Mouse (Mus musculus) hindbrain, embryonic 13.5 days (tissue): ENCODE data around the gene Tmem62. TPM values are rescaled to one million over a fixed set of nuclear protein-coding genes. Genes with fewer than 3 reads are reported as not detected.

Experiments
- ATAC-seq: fragments of 200-750 bp; cut with Nextera tagmentation; 2 replicates; pipeline ENCODE4 v1.8.0; 2017; ENCODE audit warnings: moderate TSS enrichment; ENCODE audit not compliant: low FRiP score
- H3K27ac ChIP-seq: fragments of 300-500 bp; sonication (generic); 2 replicates; pipeline ENCODE4 v1.5.1; 2015; ENCODE audit warnings: inconsistent platforms, mild to moderate bottlenecking, moderate library complexity
- H3K27me3 ChIP-seq: fragments of 300-500 bp; sonication (generic); 2 replicates; pipeline ENCODE4 v1.6.1; 2015; ENCODE audit warnings: mild to moderate bottlenecking, inconsistent platforms
- H3K36me3 ChIP-seq: fragments of 300-500 bp; sonication (generic); 2 replicates; pipeline ENCODE4 v1.6.1; 2015; ENCODE audit warnings: mild to moderate bottlenecking, inconsistent platforms
- H3K4me1 ChIP-seq: fragments of 300-500 bp; sonication (generic); replicated peaks from 2 replicates; pipeline ENCODE4 v1.6.1; 2015; ENCODE audit warnings: inconsistent platforms
- H3K4me2 ChIP-seq: fragments of 300-500 bp; sonication (generic); 2 replicates; pipeline ENCODE4 v1.6.1; 2015; ENCODE audit warnings: inconsistent platforms, mild to moderate bottlenecking, moderate library complexity
- H3K4me3 ChIP-seq: fragments of 300-500 bp; sonication (generic); 2 replicates; pipeline ENCODE4 v1.5.1; 2015; ENCODE audit warnings: mild to moderate bottlenecking, inconsistent platforms
- H3K9ac ChIP-seq: fragments of 300-500 bp; sonication (generic); 2 replicates; pipeline ENCODE4 v1.6.1; 2015; ENCODE audit warnings: mild to moderate bottlenecking, inconsistent platforms
- H3K9me3 ChIP-seq: fragments of 300-500 bp; sonication (generic); 2 replicates; pipeline ENCODE4 v1.6.1; 2016; ENCODE audit warnings: inconsistent platforms
- WGBS: fragments of 180-500 bp; shearing (Covaris S2); methylation state at CpG from one replicate; pipeline ENCODE4 v1.1.7; 2015; 5-methylcytosine and 5-hydroxymethylcytosine counted together
- polyA plus RNA-seq: library from polyadenylated mRNA; unstranded; fragments of >200 nt; fragmentation: Nextera tagmentation; extraction: Ambion mirVana; gene quantifications from 2 replicates; pipeline ENCODE4 v1.2.1, GENCODE M21; 2015

Tmem62 gene
- 9.6 and 11.1 TPM in 2 replicates for polyA plus RNA-seq

GRCm38 (mm10) chr2:120976990-120977925 lies at the start of gene Tmem62:
Gene Tmem62, plus strand, starts transcription at chr2:120977017.
- 1% methylated on average over 64 of the region's 71 CpGs for WGBS
- H3K4me3 ChIP-seq: peak within 1 kb of the TSS; percentile 81
- 0 out of 2 replicates have a peak, but pooled peaks cover 3% of the 10 kb centered on the region for H3K27me3 ChIP-seq
- H3K27ac ChIP-seq: peak within 1 kb of the TSS; percentile 89
- no peaks in the 10 kb centered on the region for H3K9me3 ChIP-seq
- ATAC-seq: peak; percentile 68
- H3K9ac ChIP-seq: peak within 1 kb of the TSS; percentile 90
- H3K36me3 ChIP-seq: peaks cover 9% of the 10 kb centered on the region
- H3K4me1 ChIP-seq: peaks cover 11% of the 10 kb centered on the region
- H3K4me2 ChIP-seq: peak within 1 kb of the TSS; percentile 86

DNA sequence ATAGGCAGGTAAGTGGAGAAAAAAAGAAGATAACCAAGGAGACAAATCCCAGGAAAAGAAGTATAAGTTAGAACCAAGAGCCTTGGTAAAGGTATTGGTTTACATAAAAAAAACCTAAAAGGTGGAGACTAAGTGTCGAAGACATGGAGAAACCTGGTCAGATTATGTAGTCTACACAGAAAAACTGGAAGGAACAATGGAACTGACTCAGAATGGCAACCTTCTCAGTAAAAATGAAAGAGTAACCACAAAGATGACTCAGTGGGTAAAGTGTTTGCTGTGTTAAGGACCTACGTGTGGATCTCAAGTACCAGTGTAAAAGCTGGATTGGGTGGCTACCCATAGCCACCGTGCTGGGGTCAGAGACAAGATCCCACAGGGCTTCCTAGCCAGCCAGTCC lies 43.8 kb upstream of the Tmem62 start:
- H3K9ac ChIP-seq: no peak overlapping the region
- no peak overlapping the region for H3K4me2 ChIP-seq
- H3K36me3 ChIP-seq: peaks cover 71% of the 10 kb centered on the region
- 98% methylated on average over 3 of the region's 3 CpGs for WGBS
- H3K4me3 ChIP-seq: no peak overlapping the region
- H3K9me3 ChIP-seq: no peaks in the 10 kb centered on the region
- ATAC-seq: no peak
- H3K27me3 ChIP-seq: no peaks in the 10 kb centered on the region
- H3K27ac ChIP-seq: no peak overlapping the region
- no peaks in the 10 kb centered on the region for H3K4me1 ChIP-seq

GRCm38 (mm10) chr2:120951208-120951607 lies 25.6 kb upstream of the Tmem62 start:
- no peak for ATAC-seq

GRCm38 (mm10) chr2:120952176-120952938 lies 24.5 kb upstream of the Tmem62 start:
- WGBS: 78% methylated on average over 2 of the region's 2 CpGs
- no peak overlapping the region for H3K4me2 ChIP-seq
- no peaks in the 10 kb centered on the region for H3K4me1 ChIP-seq
- no peak overlapping the region for H3K27ac ChIP-seq
- H3K9ac ChIP-seq: no peak overlapping the region
- no peak overlapping the region for H3K4me3 ChIP-seq
- ATAC-seq: no peak
- peaks cover 55% of the 10 kb centered on the region for H3K36me3 ChIP-seq
- no peaks in the 10 kb centered on the region for H3K27me3 ChIP-seq
- no peaks in the 10 kb centered on the region for H3K9me3 ChIP-seq

More at GRCm38 (mm10) chr2:120951208-120951607, 25.6 kb upstream of the Tmem62 start:
- Histone ChIP-seq H3K27ac (no peak overlapping the region), H3K9me3 (no peaks in the 10 kb centered on the region), H3K4me3 (no peak overlapping the region), H3K27me3 (no peaks in the 10 kb centered on the region), H3K36me3 (peaks cover 64% of the 10 kb centered on the region), H3K4me2 (no peak overlapping the region), H3K4me1 (no peaks in the 10 kb centered on the region), H3K9ac (no peak overlapping the region)
- 89% methylated on average over 5 of the region's 5 CpGs for WGBS

DNA sequence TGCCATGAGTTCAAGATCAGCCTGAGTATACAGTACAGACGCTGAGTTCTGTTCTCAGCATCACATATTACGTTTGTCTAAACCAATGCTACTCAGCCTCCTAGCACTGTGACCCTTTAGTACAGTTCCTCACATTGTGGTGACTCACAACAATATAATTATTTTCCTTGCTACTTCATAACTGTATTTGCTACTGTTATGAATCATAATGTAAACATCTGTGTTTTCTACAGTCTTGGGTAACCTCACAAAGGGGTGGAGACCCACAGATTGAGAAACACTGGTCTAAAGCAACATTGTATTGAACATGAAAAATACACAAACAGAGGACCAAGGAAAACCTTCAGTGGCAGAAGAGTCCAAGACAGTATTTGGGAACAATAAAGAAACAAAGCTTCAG lies 17.5 kb upstream of the Tmem62 start:
- Histone ChIP-seq H3K36me3 (peaks cover 30% of the 10 kb centered on the region), H3K4me1 (no peaks in the 10 kb centered on the region), H3K4me3 (no peak overlapping the region), H3K9ac (no peak overlapping the region), H3K27me3 (no peaks in the 10 kb centered on the region), H3K9me3 (no peaks in the 10 kb centered on the region), H3K27ac (no peak overlapping the region), H3K4me2 (no peak overlapping the region)
- ATAC-seq: no peak
- 98% methylated on average over 2 of the region's 2 CpGs for WGBS

GRCm38 (mm10) chr2:120959827-120960226 lies 17.0 kb upstream of the Tmem62 start:
- Histone ChIP-seq H3K9me3 (no peaks in the 10 kb centered on the region), H3K9ac (no peak overlapping the region), H3K27me3 (no peaks in the 10 kb centered on the region), H3K27ac (no peak overlapping the region), H3K4me2 (no peak overlapping the region), H3K4me1 (no peaks in the 10 kb centered on the region), H3K36me3 (peaks cover 25% of the 10 kb centered on the region), H3K4me3 (no peak overlapping the region)
- whole genome bisulfite sequencing: 96% methylated on average over 5 of the region's 5 CpGs
- ATAC-seq: no peak

- H3K4me1 ChIP-seq: no peaks in the 10 kb centered on the region
- H3K4me3 ChIP-seq: no peak overlapping the region
- H3K9me3 ChIP-seq: no peaks in the 10 kb centered on the region
- WGBS: 87% methylated on average over 1 of the region's 1 CpGs
- no peak overlapping the region for H3K9ac ChIP-seq
- ATAC-seq: no peak
- H3K36me3 ChIP-seq: peaks cover 22% of the 10 kb centered on the region
- H3K27me3 ChIP-seq: no peaks in the 10 kb centered on the region
- no peak overlapping the region for H3K4me2 ChIP-seq
- no peak overlapping the region for H3K27ac ChIP-seq
Observed at GRCm38 (mm10) chr2:120960261-120960660, 16.6 kb upstream of the Tmem62 start.

DNA sequence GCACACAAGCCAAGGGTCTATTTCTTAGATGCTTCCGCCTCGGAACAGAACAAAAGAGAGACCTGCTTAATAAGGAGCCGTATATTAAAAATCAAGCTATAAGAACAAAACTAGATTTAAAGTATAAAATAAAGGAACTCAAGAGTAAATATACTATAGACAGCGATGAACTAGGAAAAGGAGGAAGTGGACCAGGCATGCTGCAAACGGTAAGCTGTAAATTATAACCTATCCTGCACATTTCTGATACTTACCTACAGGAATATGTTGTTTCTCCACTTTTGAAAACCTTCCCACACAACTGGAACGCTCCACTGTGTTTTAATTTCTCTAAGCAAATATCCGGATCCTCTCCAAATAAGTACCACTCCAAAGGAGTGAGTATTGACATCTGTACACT lies 13.7 kb upstream of the Tmem62 start:
- no peak overlapping the region for H3K9ac ChIP-seq
- ATAC-seq: no peak
- no peak overlapping the region for H3K27ac ChIP-seq
- H3K36me3 ChIP-seq: peaks cover 18% of the 10 kb centered on the region
- peaks cover 7% of the 10 kb centered on the region for H3K4me1 ChIP-seq
- no peak overlapping the region for H3K4me2 ChIP-seq
- WGBS: 95% methylated on average over 7 of the region's 7 CpGs
- no peaks in the 10 kb centered on the region for H3K9me3 ChIP-seq
- H3K4me3 ChIP-seq: no peak overlapping the region
- H3K27me3 ChIP-seq: no peaks in the 10 kb centered on the region

GRCm38 (mm10) chr2:120965486-120965885 lies 11.3 kb upstream of the Tmem62 start:
- peaks cover 22% of the 10 kb centered on the region for H3K4me1 ChIP-seq
- WGBS: 94% methylated on average over 3 of the region's 3 CpGs
- no peak overlapping the region for H3K4me2 ChIP-seq
- H3K9ac ChIP-seq: no peak overlapping the region
- H3K27me3 ChIP-seq: no peaks in the 10 kb centered on the region
- no peak for ATAC-seq
- no peaks in the 10 kb centered on the region for H3K9me3 ChIP-seq
- no peak overlapping the region for H3K4me3 ChIP-seq
- no peak overlapping the region for H3K27ac ChIP-seq
- peaks cover 6% of the 10 kb centered on the region for H3K36me3 ChIP-seq

DNA sequence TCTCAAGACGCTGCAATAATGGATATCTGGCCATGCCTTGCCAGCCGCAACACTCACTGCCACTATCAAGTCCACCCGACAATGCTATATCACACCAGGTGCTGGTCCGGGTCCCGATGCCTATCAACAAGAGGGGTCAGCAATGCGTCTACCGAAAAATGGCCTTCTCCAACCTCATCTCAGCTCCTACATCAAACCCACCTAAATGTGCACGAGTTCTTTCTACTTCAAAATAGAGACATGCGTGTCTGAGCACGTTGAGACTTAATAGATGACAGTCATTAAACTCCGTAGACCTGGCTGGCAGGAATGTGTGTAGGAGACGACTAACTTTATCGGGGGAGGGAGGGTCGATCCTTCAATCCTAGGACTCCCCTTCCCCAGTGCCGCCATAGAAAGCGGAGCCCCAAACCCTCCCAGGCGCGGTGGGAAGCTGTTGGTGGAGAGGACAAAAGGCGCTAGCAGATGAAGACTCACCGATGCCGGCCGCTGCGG lies 6.7 kb upstream of the Tmem62 start:
- Histone ChIP-seq H3K27ac (peak overlapping the region; percentile 90), H3K4me2 (peak overlapping the region; percentile 77), H3K27me3 (0 out of 2 replicates have a peak, but pooled peaks cover 3% of the 10 kb centered on the region), H3K36me3 (no peaks in the 10 kb centered on the region; the same call in 1 of the 2 replicates), H3K9ac (peak overlapping the region; percentile 85), H3K4me3 (peak overlapping the region; percentile 79), H3K4me1 (peaks cover 34% of the 10 kb centered on the region), H3K9me3 (no peaks in the 10 kb centered on the region)
- under 1% methylated on average over 21 of the region's 23 CpGs for WGBS
- peak; percentile 54 for ATAC-seq

DNA sequence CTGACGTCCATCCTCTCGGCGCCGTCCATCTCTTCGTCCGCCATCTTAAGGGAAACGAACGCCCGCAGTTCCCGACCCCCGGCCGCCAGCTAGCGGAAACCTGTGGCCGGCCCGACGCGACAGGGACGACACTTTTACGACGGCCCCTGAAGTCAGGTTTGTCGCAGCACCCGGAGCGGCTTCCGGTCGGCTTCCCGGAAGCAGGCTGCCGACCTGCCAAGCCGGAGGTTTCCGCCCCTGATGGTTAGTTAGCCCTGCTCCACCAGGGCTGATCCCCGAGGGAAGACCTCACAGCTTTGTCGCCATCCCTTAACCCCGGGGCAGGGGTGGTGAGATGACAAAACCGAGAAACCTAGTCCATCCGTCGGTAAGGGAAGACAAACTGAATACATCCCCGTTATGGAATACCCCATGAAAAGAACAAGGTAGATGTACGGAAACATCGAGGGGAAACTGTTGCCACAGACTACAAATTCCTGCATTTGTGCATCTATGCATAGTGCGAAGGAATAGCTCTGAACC lies 6.2 kb upstream of the Tmem62 start, which contains the start of gene Ubr1:
Gene Ubr1, minus strand, starts transcription at position 157 of the 522 bp plus-strand sequence.
- peak within 1 kb of the TSS; percentile 85 for H3K9ac ChIP-seq
- WGBS: under 1% methylated on average over 39 of the region's 39 CpGs
- H3K9me3 ChIP-seq: no peaks in the 10 kb centered on the region
- H3K4me1 ChIP-seq: peaks cover 34% of the 10 kb centered on the region
- 0 out of 2 replicates have a peak, but pooled peaks cover 3% of the 10 kb centered on the region for H3K27me3 ChIP-seq
- peak within 1 kb of the TSS; percentile 79 for H3K4me3 ChIP-seq
- H3K4me2 ChIP-seq: peak within 1 kb of the TSS; percentile 77
- H3K36me3 ChIP-seq: no peaks in the 10 kb centered on the region; the same call in 1 of the 2 replicates
- peak; percentile 93 for ATAC-seq
- peak within 1 kb of the TSS; percentile 90 for H3K27ac ChIP-seq

GRCm38 (mm10) chr2:120971766-120972165 lies 5.1 kb upstream of the Tmem62 start:
- Histone ChIP-seq H3K9ac (no peak overlapping the region), H3K36me3 (no peaks in the 10 kb centered on the region; the same call in 1 of the 2 replicates), H3K27ac (no peak overlapping the region), H3K4me1 (peaks cover 34% of the 10 kb centered on the region), H3K4me3 (no peak overlapping the region), H3K9me3 (no peaks in the 10 kb centered on the region), H3K4me2 (no peak overlapping the region), H3K27me3 (0 out of 2 replicates have a peak, but pooled peaks cover 3% of the 10 kb centered on the region)
- 88% methylated on average over 4 of the region's 4 CpGs for WGBS
- ATAC-seq: no peak
